Mouse (Mus musculus): ENCODE results near the gene Hesx1. TPM values are rescaled to one million over a fixed set of nuclear protein-coding genes. Genes with fewer than 3 reads are reported as not detected.
A peak's percentile ranks its signal among the peaks of the same experiment; 100 is the strongest.
"Not testable (repeated sequence)": the region's sequence is repeated elsewhere in the genome, so short reads cannot be mapped to it uniquely, and the experiment has no call there.

The Hesx1 gene
- 0.23 TPM in 1 of 2 replicates, not detected in the other for polyA plus RNA-seq (2016; fragmentation: Nextera tagmentation; extraction: Ambion mirVana)

GRCm38 (mm10) chr14:26994211-26994741 lies at the start of gene Hesx1:
Gene Hesx1 (plus strand): TSS chr14:26994416.
- 0 out of 2 replicates have a peak within 1 kb of the TSS, but pooled peaks have one; percentile 3 for H3K4me3 ChIP-seq
- no peaks in the 10 kb centered on the region for H3K27me3 ChIP-seq (replicated peaks)
- no peaks in the 10 kb centered on the region for H3K9me3 ChIP-seq
- no peaks in the 10 kb centered on the region for H3K36me3 ChIP-seq
- peak within 1 kb of the TSS; percentile 38; the same call in 1 of the 2 replicates for H3K9ac ChIP-seq
- peak within 1 kb of the TSS; percentile 61 for H3K4me2 ChIP-seq (replicated peaks)
- peaks cover 3% of the 10 kb centered on the region; the same call in 1 of the 2 replicates for H3K4me1 ChIP-seq
- no peak within 1 kb of the TSS for H3K27ac ChIP-seq
- WGBS = 11% methylated on average over 16 of the region's 16 CpGs
- ATAC-seq (ENCODE audit: low FRiP score, low read depth) = no peak

- WGBS = 32% methylated on average over 2 of the region's 2 CpGs
- H3K4me3 ChIP-seq; H3K4me1 ChIP-seq; H3K27ac ChIP-seq; ATAC-seq (ENCODE audit: low FRiP score, low read depth); H3K27me3 ChIP-seq (replicated peaks); H3K9ac ChIP-seq; H3K9me3 ChIP-seq; H3K4me2 ChIP-seq (replicated peaks): not testable (repeated sequence)
- H3K36me3 ChIP-seq = peaks cover 11% of the 10 kb centered on the region
Measured at GRCm38 (mm10) chr14:26956139-26956538, 38.1 kb upstream of the Hesx1 start.

GRCm38 (mm10) chr14:26960518-26960917 lies 33.7 kb upstream of the Hesx1 start:
- no peak for ATAC-seq (ENCODE audit: low FRiP score, low read depth)
- Histone ChIP-seq H3K9me3 (no peaks in the 10 kb centered on the region), H3K27me3 (replicated peaks) (no peaks in the 10 kb centered on the region), H3K4me2 (replicated peaks) (no peak overlapping the region), H3K27ac (no peak overlapping the region), H3K36me3 (peaks cover 7% of the 10 kb centered on the region; the same call in 1 of the 2 replicates), H3K9ac (no peak overlapping the region), H3K4me1 (no peaks in the 10 kb centered on the region), H3K4me3 (no peak overlapping the region)
- 89% methylated on average over 1 of the region's 1 CpGs for WGBS

GRCm38 (mm10) chr14:26969164-26969563 lies 25.1 kb upstream of the Hesx1 start:
- WGBS = 81% methylated on average over 3 of the region's 3 CpGs
- H3K9ac ChIP-seq = peak overlapping the region; percentile 90; the same call in 1 of the 2 replicates
- peak overlapping the region; percentile 92 for H3K4me3 ChIP-seq
- no peak for ATAC-seq (ENCODE audit: low FRiP score, low read depth)
- H3K27me3 ChIP-seq (replicated peaks) = no peaks in the 10 kb centered on the region
- no peaks in the 10 kb centered on the region for H3K9me3 ChIP-seq
- H3K36me3 ChIP-seq = no peaks in the 10 kb centered on the region
- H3K27ac ChIP-seq = no peak overlapping the region
- peak overlapping the region; percentile 66 for H3K4me2 ChIP-seq (replicated peaks)
- H3K4me1 ChIP-seq = peaks cover 2% of the 10 kb centered on the region; the same call in 1 of the 2 replicates

- Histone ChIP-seq H3K36me3 (no peaks in the 10 kb centered on the region), H3K9ac (peak overlapping the region; percentile 90), H3K27ac (peak overlapping the region; percentile 81), H3K9me3 (no peaks in the 10 kb centered on the region), H3K4me1 (peaks cover 2% of the 10 kb centered on the region; the same call in 1 of the 2 replicates), H3K27me3 (replicated peaks) (no peaks in the 10 kb centered on the region), H3K4me2 (replicated peaks) (peak overlapping the region; percentile 66), H3K4me3 (peak overlapping the region; percentile 92)
- WGBS = under 1% methylated on average over 62 of the region's 62 CpGs
- ATAC-seq (ENCODE audit: low FRiP score, low read depth) = peak; percentile 89
Measured at GRCm38 (mm10) chr14:26969856-26970407, 24.3 kb upstream of the Hesx1 start.

GRCm38 (mm10) chr14:26970439-26970932 lies 23.7 kb upstream of the Hesx1 start:
- peak; percentile 97 for ATAC-seq (ENCODE audit: low FRiP score, low read depth)
- WGBS = under 1% methylated on average over 53 of the region's 53 CpGs
- no peaks in the 10 kb centered on the region for H3K36me3 ChIP-seq
- H3K27ac ChIP-seq = peak overlapping the region; percentile 81
- H3K4me1 ChIP-seq = peaks cover 2% of the 10 kb centered on the region; the same call in 1 of the 2 replicates
- no peaks in the 10 kb centered on the region for H3K9me3 ChIP-seq
- H3K4me2 ChIP-seq (replicated peaks) = peak overlapping the region; percentile 66
- H3K9ac ChIP-seq = peak overlapping the region; percentile 90
- no peaks in the 10 kb centered on the region for H3K27me3 ChIP-seq (replicated peaks)
- peak overlapping the region; percentile 92 for H3K4me3 ChIP-seq

- ATAC-seq (ENCODE audit: low FRiP score, low read depth) = no peak
- Histone ChIP-seq H3K4me2 (replicated peaks) (peak within 1 kb of the TSS; percentile 66), H3K36me3 (no peaks in the 10 kb centered on the region), H3K9ac (peak within 1 kb of the TSS; percentile 90), H3K27me3 (replicated peaks) (no peaks in the 10 kb centered on the region), H3K4me3 (peak within 1 kb of the TSS; percentile 92), H3K27ac (peak within 1 kb of the TSS; percentile 81), H3K9me3 (no peaks in the 10 kb centered on the region), H3K4me1 (peaks cover 4% of the 10 kb centered on the region; the same call in 1 of the 2 replicates)
- 52% methylated on average over 10 of the region's 10 CpGs for WGBS
Measured at GRCm38 (mm10) chr14:26971106-26971789, 23.0 kb upstream of the Hesx1 start, which contains the start of gene Appl1. Gene Appl1 (minus strand): TSS chr14:26971232.

- 84% methylated on average over 2 of the region's 2 CpGs for WGBS
- no peaks in the 10 kb centered on the region for H3K9me3 ChIP-seq
- no peak overlapping the region for H3K9ac ChIP-seq
- no peak for ATAC-seq (ENCODE audit: low FRiP score, low read depth)
- H3K27me3 ChIP-seq (replicated peaks) = peaks cover 4% of the 10 kb centered on the region; the same call in 1 of the 2 replicates
- no peaks in the 10 kb centered on the region for H3K36me3 ChIP-seq
- no peak overlapping the region for H3K4me2 ChIP-seq (replicated peaks)
- H3K27ac ChIP-seq = no peak overlapping the region
- no peak overlapping the region for H3K4me3 ChIP-seq
- peaks cover 11% of the 10 kb centered on the region for H3K4me1 ChIP-seq
Measured at GRCm38 (mm10) chr14:26973089-26973488, 21.1 kb upstream of the Hesx1 start.

- WGBS = 76% methylated on average over 3 of the region's 3 CpGs
- no peaks in the 10 kb centered on the region for H3K36me3 ChIP-seq
- peaks cover 4% of the 10 kb centered on the region; the same call in 1 of the 2 replicates for H3K27me3 ChIP-seq (replicated peaks)
- H3K9ac ChIP-seq = no peak overlapping the region
- no peaks in the 10 kb centered on the region for H3K9me3 ChIP-seq
- no peak for ATAC-seq (ENCODE audit: low FRiP score, low read depth)
- H3K4me3 ChIP-seq = no peak overlapping the region
- H3K27ac ChIP-seq = no peak overlapping the region
- H3K4me1 ChIP-seq = peaks cover 11% of the 10 kb centered on the region
- no peak overlapping the region for H3K4me2 ChIP-seq (replicated peaks)
Measured at GRCm38 (mm10) chr14:26975490-26975889, 18.7 kb upstream of the Hesx1 start.

GRCm38 (mm10) chr14:26976212-26976611 lies 18.0 kb upstream of the Hesx1 start:
- WGBS = 32% methylated on average over 7 of the region's 7 CpGs
- H3K4me1 ChIP-seq = peaks cover 11% of the 10 kb centered on the region

GRCm38 (mm10) chr14:26977500-26977899 lies 16.7 kb upstream of the Hesx1 start:
- no peak overlapping the region for H3K4me3 ChIP-seq
- no peak for ATAC-seq (ENCODE audit: low FRiP score, low read depth)
- no peaks in the 10 kb centered on the region for H3K36me3 ChIP-seq
- H3K4me2 ChIP-seq (replicated peaks) = no peak overlapping the region
- H3K4me1 ChIP-seq = peaks cover 11% of the 10 kb centered on the region
- WGBS = 41% methylated on average over 2 of the region's 2 CpGs
- peaks cover 8% of the 10 kb centered on the region for H3K9me3 ChIP-seq
- H3K27me3 ChIP-seq (replicated peaks) = peaks cover 4% of the 10 kb centered on the region; the same call in 1 of the 2 replicates
- H3K27ac ChIP-seq = no peak overlapping the region
- no peak overlapping the region for H3K9ac ChIP-seq

More at GRCm38 (mm10) chr14:26976212-26976611, 18.0 kb upstream of the Hesx1 start:
- ATAC-seq (ENCODE audit: low FRiP score, low read depth) = no peak
- peaks cover 4% of the 10 kb centered on the region; the same call in 1 of the 2 replicates for H3K27me3 ChIP-seq (replicated peaks)
- no peak overlapping the region for H3K4me3 ChIP-seq
- H3K36me3 ChIP-seq = no peaks in the 10 kb centered on the region
- H3K9ac ChIP-seq = no peak overlapping the region
- no peak overlapping the region for H3K27ac ChIP-seq
- no peak overlapping the region for H3K4me2 ChIP-seq (replicated peaks)
- peaks cover 6% of the 10 kb centered on the region for H3K9me3 ChIP-seq

- ATAC-seq (ENCODE audit: low FRiP score, low read depth) = no peak
- WGBS = 89% methylated on average over 3 of the region's 3 CpGs
- Histone ChIP-seq H3K9me3 (peaks cover 8% of the 10 kb centered on the region), H3K36me3 (no peaks in the 10 kb centered on the region), H3K4me2 (replicated peaks) (no peak overlapping the region), H3K9ac (no peak overlapping the region), H3K4me1 (peaks cover 11% of the 10 kb centered on the region), H3K4me3 (no peak overlapping the region), H3K27ac (no peak overlapping the region), H3K27me3 (replicated peaks) (peaks cover 4% of the 10 kb centered on the region; the same call in 1 of the 2 replicates)
Measured at GRCm38 (mm10) chr14:26979808-26980207, 14.4 kb upstream of the Hesx1 start.
